Mouse (Mus musculus): ENCODE data around the gene Ap1b1. TPM values are rescaled to one million over a fixed set of nuclear protein-coding genes. Genes with fewer than 3 reads are reported as not detected.

Ap1b1 gene
- total and polyA plus RNA-seq, 2 experiments from 2014 or later: 29.6 to 39.0 TPM

DNA sequence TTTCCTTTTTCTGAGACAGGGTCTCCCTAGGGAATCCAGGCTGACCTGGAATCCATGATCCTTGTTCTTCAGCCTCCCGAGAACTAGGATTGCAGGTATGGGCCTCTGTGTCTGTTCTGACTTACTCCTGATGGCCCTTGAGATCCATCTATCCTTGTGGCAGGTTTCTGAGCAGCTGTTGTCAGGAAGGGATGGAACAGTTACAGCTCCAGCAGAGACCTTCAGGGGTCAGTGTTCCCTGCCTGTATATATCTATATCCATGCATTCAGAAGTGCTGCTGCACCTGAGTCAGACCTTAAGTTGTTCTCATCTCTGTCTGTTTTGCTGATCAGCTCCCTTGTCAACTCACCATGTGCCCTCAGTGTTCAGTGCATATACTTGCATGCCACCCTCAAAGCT is 12.1 kb downstream of the Ap1b1 start:
- Histone ChIP-seq H3K4me3 (ENCODE audit: low read depth, low read length) (no peak overlapping the region), H3K27ac (ENCODE audit: low read depth) (no peak overlapping the region), H3K4me1 (ENCODE audit: control insufficient read depth, insufficient read depth) (no peaks in the 10 kb centered on the region), H3K9me3 (replicated peaks; ENCODE audit: control insufficient read depth, low read length) (no peaks in the 10 kb centered on the region), H3K9ac (replicated peaks; ENCODE audit: low read depth, low read length) (no peak overlapping the region), H3K4me2 (ENCODE audit: low read depth, low read length) (no peak overlapping the region), H3K36me3 (replicated peaks; ENCODE audit: control insufficient read depth, insufficient read depth, low read length) (peaks cover 12% of the 10 kb centered on the region), H3K27me3 (ENCODE audit: control insufficient read depth, insufficient read depth, low read length) (no peaks in the 10 kb centered on the region)
- no peak for TF ChIP-seq CTCF (IDR thresholded peaks at IDR 0.05; ENCODE audit: low read depth)
- TF ChIP-seq EP300 (IDR thresholded peaks at IDR 0.05; ENCODE audit: low read depth): no peak
- ATAC-seq (ENCODE audit: insufficient read depth, low read depth) (no peak), DNase-seq (ENCODE audit: low spot score) (no peak)
- 78% methylated on average over 1 of the region's 1 CpGs for WGBS

DNA sequence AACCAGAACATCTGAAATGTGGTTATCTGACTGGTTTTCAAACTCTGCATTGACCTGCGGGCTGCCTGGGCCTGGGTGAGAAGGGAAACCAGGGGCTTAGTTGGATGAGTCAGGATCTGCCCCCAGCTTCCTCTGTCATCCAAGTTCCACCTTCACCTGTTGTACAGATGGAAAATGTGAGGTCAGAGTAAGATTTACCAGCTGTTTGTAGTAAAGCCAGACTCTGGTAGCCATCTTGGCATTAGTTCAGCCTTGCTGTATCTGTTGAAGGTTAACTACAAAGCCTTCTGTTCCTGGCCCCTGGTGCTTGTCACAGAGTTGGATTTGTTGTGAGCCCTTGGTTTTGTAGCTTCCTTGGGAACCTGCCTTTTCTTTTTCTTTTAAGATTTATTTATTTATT is 13.6 kb downstream of the Ap1b1 start:
- H3K4me2 ChIP-seq (ENCODE audit: low read depth, low read length): no peak overlapping the region
- ATAC-seq (ENCODE audit: insufficient read depth, low read depth) (no peak), DNase-seq (ENCODE audit: low spot score) (no peak)
- WGBS: 90% methylated on average over 1 of the region's 1 CpGs
- H3K27ac ChIP-seq (ENCODE audit: low read depth): no peak overlapping the region
- no peaks in the 10 kb centered on the region for H3K9me3 ChIP-seq (replicated peaks; ENCODE audit: control insufficient read depth, low read length)
- H3K27me3 ChIP-seq (ENCODE audit: control insufficient read depth, insufficient read depth, low read length): no peaks in the 10 kb centered on the region
- H3K36me3 ChIP-seq (replicated peaks; ENCODE audit: control insufficient read depth, insufficient read depth, low read length): peaks cover 13% of the 10 kb centered on the region
- no peak overlapping the region for H3K9ac ChIP-seq (replicated peaks; ENCODE audit: low read depth, low read length)
- TF ChIP-seq CTCF (IDR thresholded peaks at IDR 0.05; ENCODE audit: low read depth): no peak
- TF ChIP-seq EP300 (IDR thresholded peaks at IDR 0.05; ENCODE audit: low read depth): no peak
- H3K4me3 ChIP-seq (ENCODE audit: low read depth, low read length): no peak overlapping the region
- H3K4me1 ChIP-seq (ENCODE audit: control insufficient read depth, insufficient read depth): no peaks in the 10 kb centered on the region

DNA sequence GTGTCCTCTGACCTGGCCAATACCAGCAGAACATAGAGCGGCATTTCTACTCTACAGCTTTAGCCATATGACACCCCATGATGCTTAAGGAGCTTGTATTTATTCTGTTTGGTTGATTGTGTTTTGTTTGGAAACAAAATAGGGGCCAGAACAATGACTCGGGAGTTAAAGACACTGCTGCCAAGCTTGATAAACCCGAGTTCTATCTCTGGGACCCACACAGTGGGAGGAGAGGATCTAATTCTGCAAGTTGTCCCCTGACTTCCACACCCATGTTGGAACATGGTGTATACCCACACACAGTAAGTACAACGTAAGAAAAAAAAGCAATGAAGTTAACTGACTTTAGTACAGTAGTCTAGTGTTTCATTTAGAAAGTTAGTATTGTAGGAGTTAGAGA is 16.2 kb downstream of the Ap1b1 start:
- no peak overlapping the region for H3K27ac ChIP-seq (ENCODE audit: low read depth)
- no peak for TF ChIP-seq EP300 (IDR thresholded peaks at IDR 0.05; ENCODE audit: low read depth)
- TF ChIP-seq CTCF (IDR thresholded peaks at IDR 0.05; ENCODE audit: low read depth): no peak
- H3K36me3 ChIP-seq (replicated peaks; ENCODE audit: control insufficient read depth, insufficient read depth, low read length): peaks cover 15% of the 10 kb centered on the region
- no peaks in the 10 kb centered on the region for H3K9me3 ChIP-seq (replicated peaks; ENCODE audit: control insufficient read depth, low read length)
- no peak for ATAC-seq (ENCODE audit: insufficient read depth, low read depth)
- no peak overlapping the region for H3K9ac ChIP-seq (replicated peaks; ENCODE audit: low read depth, low read length)
- H3K4me1 ChIP-seq (ENCODE audit: control insufficient read depth, insufficient read depth): no peaks in the 10 kb centered on the region
- no peak overlapping the region for H3K4me3 ChIP-seq (ENCODE audit: low read depth, low read length)
- H3K4me2 ChIP-seq (ENCODE audit: low read depth, low read length): no peak overlapping the region
- no peak for DNase-seq (ENCODE audit: low spot score)
- WGBS: 73% methylated on average over 4 of the region's 4 CpGs
- H3K27me3 ChIP-seq (ENCODE audit: control insufficient read depth, insufficient read depth, low read length): no peaks in the 10 kb centered on the region

DNA sequence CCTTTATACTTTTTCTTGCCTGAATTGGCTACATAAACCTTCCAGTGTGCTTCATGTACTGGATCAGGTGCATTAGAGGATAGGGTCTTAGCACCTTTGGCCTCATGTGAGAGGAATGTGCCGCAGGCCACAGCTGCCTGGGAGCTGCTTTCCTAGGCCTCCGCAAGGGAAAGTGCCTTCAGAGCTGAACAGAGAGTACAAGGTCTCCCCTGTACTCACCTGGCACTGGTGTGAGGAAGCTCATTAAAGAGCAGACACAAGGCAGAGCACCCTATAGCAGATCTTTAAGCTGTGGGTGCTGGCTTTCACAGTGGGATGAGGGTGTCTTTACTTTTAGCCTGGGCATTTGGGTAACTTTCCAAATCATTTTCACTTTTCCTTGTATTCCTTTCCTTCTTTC is 18.9 kb downstream of the Ap1b1 start:
- TF ChIP-seq EP300 (IDR thresholded peaks at IDR 0.05; ENCODE audit: low read depth) (no peak), CTCF (IDR thresholded peaks at IDR 0.05; ENCODE audit: low read depth) (no peak)
- Histone ChIP-seq H3K4me3 (ENCODE audit: low read depth, low read length) (no peak overlapping the region), H3K27me3 (ENCODE audit: control insufficient read depth, insufficient read depth, low read length) (no peaks in the 10 kb centered on the region), H3K9me3 (replicated peaks; ENCODE audit: control insufficient read depth, low read length) (no peaks in the 10 kb centered on the region), H3K36me3 (replicated peaks; ENCODE audit: control insufficient read depth, insufficient read depth, low read length) (peaks cover 20% of the 10 kb centered on the region), H3K4me2 (ENCODE audit: low read depth, low read length) (no peak overlapping the region), H3K27ac (ENCODE audit: low read depth) (no peak overlapping the region), H3K4me1 (ENCODE audit: control insufficient read depth, insufficient read depth) (no peaks in the 10 kb centered on the region), H3K9ac (replicated peaks; ENCODE audit: low read depth, low read length) (no peak overlapping the region)
- DNase-seq (ENCODE audit: low spot score) (no peak), ATAC-seq (ENCODE audit: insufficient read depth, low read depth) (no peak)
- 94% methylated on average over 2 of the region's 2 CpGs for WGBS

DNA sequence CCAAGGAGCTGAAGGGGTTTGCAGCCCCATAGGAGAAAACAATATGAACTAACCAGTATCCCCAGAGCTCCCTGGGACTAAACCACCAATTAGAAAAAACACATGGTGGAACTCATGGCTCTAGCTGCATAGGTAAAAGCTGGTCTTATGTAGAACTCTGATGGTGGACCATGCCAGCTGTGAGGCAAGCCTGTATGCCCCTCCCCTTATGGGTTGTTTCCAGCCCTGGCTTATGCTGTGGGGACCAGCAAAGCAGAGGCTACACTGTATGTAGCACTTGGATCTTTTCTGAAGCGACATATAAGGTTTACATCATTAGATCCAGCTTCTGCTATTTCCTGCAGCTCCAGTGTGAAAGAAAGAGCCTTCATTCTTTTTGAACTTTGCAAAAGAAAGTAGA is 20.6 kb downstream of the Ap1b1 start:
- Histone ChIP-seq H3K36me3 (replicated peaks; ENCODE audit: control insufficient read depth, insufficient read depth, low read length) (peaks cover 20% of the 10 kb centered on the region), H3K4me2 (ENCODE audit: low read depth, low read length) (no peak overlapping the region), H3K27ac (ENCODE audit: low read depth) (no peak overlapping the region), H3K4me3 (ENCODE audit: low read depth, low read length) (no peak overlapping the region), H3K9me3 (replicated peaks; ENCODE audit: control insufficient read depth, low read length) (no peaks in the 10 kb centered on the region), H3K9ac (replicated peaks; ENCODE audit: low read depth, low read length) (no peak overlapping the region), H3K27me3 (ENCODE audit: control insufficient read depth, insufficient read depth, low read length) (no peaks in the 10 kb centered on the region), H3K4me1 (ENCODE audit: control insufficient read depth, insufficient read depth) (no peaks in the 10 kb centered on the region)
- DNase-seq (ENCODE audit: low spot score) (no peak), ATAC-seq (ENCODE audit: insufficient read depth, low read depth) (no peak)
- TF ChIP-seq EP300 (IDR thresholded peaks at IDR 0.05; ENCODE audit: low read depth) (no peak), CTCF (IDR thresholded peaks at IDR 0.05; ENCODE audit: low read depth) (no peak)
- 84% methylated on average over 1 of the region's 1 CpGs for WGBS

DNA sequence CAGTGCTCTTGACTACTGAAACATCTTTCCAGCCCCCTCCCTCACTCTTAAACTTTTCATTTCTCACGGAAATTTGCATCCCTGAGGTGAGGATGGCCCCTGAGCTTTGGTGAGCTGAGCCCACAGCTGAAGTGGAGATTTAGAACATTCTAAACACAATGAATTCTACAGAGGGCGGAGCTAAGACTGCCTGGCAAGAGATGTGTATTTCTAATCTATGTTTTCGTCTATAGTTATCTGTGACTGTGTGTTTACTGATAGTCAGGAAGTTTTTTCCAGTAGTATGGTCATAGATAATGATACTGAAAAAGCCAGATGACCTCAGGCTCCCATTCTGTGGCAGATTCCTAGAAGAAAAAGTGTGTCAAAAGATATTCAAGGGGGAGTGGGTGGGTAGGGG is 22.2 kb downstream of the Ap1b1 start:
- TF ChIP-seq CTCF (IDR thresholded peaks at IDR 0.05; ENCODE audit: low read depth): no peak
- no peak for TF ChIP-seq EP300 (IDR thresholded peaks at IDR 0.05; ENCODE audit: low read depth)
- Histone ChIP-seq H3K4me2 (ENCODE audit: low read depth, low read length) (no peak overlapping the region), H3K36me3 (replicated peaks; ENCODE audit: control insufficient read depth, insufficient read depth, low read length) (peaks cover 27% of the 10 kb centered on the region), H3K9me3 (replicated peaks; ENCODE audit: control insufficient read depth, low read length) (no peaks in the 10 kb centered on the region), H3K27ac (ENCODE audit: low read depth) (no peak overlapping the region), H3K4me1 (ENCODE audit: control insufficient read depth, insufficient read depth) (no peaks in the 10 kb centered on the region), H3K27me3 (ENCODE audit: control insufficient read depth, insufficient read depth, low read length) (no peaks in the 10 kb centered on the region), H3K4me3 (ENCODE audit: low read depth, low read length) (no peak overlapping the region), H3K9ac (replicated peaks; ENCODE audit: low read depth, low read length) (no peak overlapping the region)
- DNase-seq (ENCODE audit: low spot score) (no peak), ATAC-seq (ENCODE audit: insufficient read depth, low read depth) (no peak)
- WGBS: 53% methylated on average over 3 of the region's 3 CpGs
